In the genomic region with DNA sequence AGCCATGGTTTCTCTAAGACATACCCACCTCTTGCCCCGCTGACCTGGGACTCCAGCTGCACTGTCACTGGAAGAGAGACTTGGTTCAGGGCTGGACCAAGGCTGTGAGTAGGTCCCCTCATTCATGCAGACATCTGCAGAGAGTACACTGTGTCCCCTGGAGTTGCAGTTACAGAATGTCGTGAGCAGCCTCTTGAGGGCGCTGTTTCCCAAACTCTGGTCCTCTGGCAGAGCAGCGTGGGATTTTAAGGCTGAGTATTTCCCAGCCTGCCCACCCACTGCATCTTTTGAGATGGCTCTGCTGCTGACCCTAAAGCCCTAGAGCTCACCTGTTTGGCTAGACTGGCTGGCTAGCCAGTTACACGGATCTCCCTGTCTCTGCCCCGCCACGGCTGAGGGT, we compare ENCODE assay signal across 8 mouse cellular contexts. TPM values are rescaled to one million over a fixed set of nuclear protein-coding genes. Genes with fewer than 3 reads are reported as not detected.
DNase-seq lines count a peak whose midpoint lies in the region; ATAC-seq and TF ChIP-seq lines count a peak whose summit lies in the region.

No protein-coding gene starts in this region.

- TF ChIP-seq EP300 in heart, adult 2 months (IDR thresholded peaks at IDR 0.05; ENCODE audit: insufficient read depth, low read depth, low read length) = no peak

- H3K4me3 ChIP-seq in heart, adult 2 months = no peak overlapping the region
- H3K4me3 ChIP-seq in hindbrain, embryonic 13.5 days = no peak overlapping the region

- H3K4me1 ChIP-seq in heart, adult 2 months (ENCODE audit: control insufficient read depth, insufficient read depth, low read length) = no peaks in the 10 kb centered on the region
- no peaks in the 10 kb centered on the region for H3K4me1 ChIP-seq in hindbrain, embryonic 13.5 days (replicated peaks)

- H3K9me3 ChIP-seq in hindbrain, embryonic 13.5 days = no peaks in the 10 kb centered on the region

- no peak overlapping the region for H3K4me2 ChIP-seq in hindbrain, embryonic 13.5 days

- ATAC-seq in hindbrain, embryonic 13.5 days (ENCODE audit: low FRiP score) = no peak

- intact Hi-C loops in heart, adult 2 months (cut with DNase I) = loop anchor here (10.0 kb wide), 1 partner anchor 254 kb away; no protein-coding TSS in a partner anchor

- H3K36me3 ChIP-seq in heart, adult 2 months (ENCODE audit: control insufficient read depth, insufficient read depth, low read length) = no peaks in the 10 kb centered on the region
- no peaks in the 10 kb centered on the region for H3K36me3 ChIP-seq in hindbrain, embryonic 13.5 days

- H3K79me2 ChIP-seq in heart, adult 2 months (replicated peaks; ENCODE audit: control insufficient read depth, insufficient read depth, low read length) = no peaks in the 10 kb centered on the region

- WGBS in heart, adult 2 months = 46% methylated on average over 7 of the region's 7 CpGs
- 50% methylated on average over 7 of the region's 7 CpGs for WGBS in hindbrain, embryonic 13.5 days

- H3K27me3 ChIP-seq in heart, adult 2 months (ENCODE audit: control insufficient read depth, insufficient read depth, low read length) = peaks cover 2% of the 10 kb centered on the region; the same call in 1 of the 2 replicates
- no peaks in the 10 kb centered on the region for H3K27me3 ChIP-seq in hindbrain, embryonic 13.5 days

- H3K27ac ChIP-seq in heart, adult 2 months = no peak overlapping the region
- no peak overlapping the region for H3K27ac ChIP-seq in hindbrain, embryonic 13.5 days

- peak; percentile 16; the same call in 1 of the 2 replicates for TF ChIP-seq CTCF in heart, adult 2 months (IDR thresholded peaks at IDR 0.05)

- H3K9ac ChIP-seq in heart, adult 2 months (ENCODE audit: low read depth, low read length) = no peak overlapping the region
- no peak overlapping the region for H3K9ac ChIP-seq in hindbrain, embryonic 13.5 days

- DNase-seq in heart, adult 2 months = no peak
- no peak for DNase-seq in heart, adult 11 months
- DNase-seq in 416B (ENCODE audit: low read depth) (peak; percentile 66), WW6 (ENCODE audit: low read depth, low spot score) (peak; percentile 57)
- DNase-seq in natural killer cell, adult 2 months (ENCODE audit: low spot score in 2 of 2) = peak; percentile 36 to 70
- no peak for DNase-seq in cerebellum, adult 9-11 months
- no peak for DNase-seq in cerebellum, adult 8-10 months

- TF ChIP-seq POLR2A in heart, adult 2 months (IDR thresholded peaks at IDR 0.05; ENCODE audit: insufficient read depth, low read depth, low read length) = no peak

RNA-seq across cellular contexts. Expression of a gene that starts 1.2 kb away (rescaled TPM):
- under 1 TPM; 0.20 to 0.29 TPM for total RNA-seq in heart, adult 2 months (2021)
- polyA plus RNA-seq in heart, adult 2 months (2012; rRNA removed) = 0.79 and 3.2 TPM in 2 replicates
- polyA plus RNA-seq in hindbrain, embryonic 13.5 days (2015; fragmentation: Nextera tagmentation; extraction: Ambion mirVana) = 0.18 TPM in 1 of 2 replicates, not detected in the other

RNA-seq across cellular contexts. Expression of a gene that starts 28.4 kb away (rescaled TPM):
- total RNA-seq in heart, adult 2 months (2021) = 1 to 10 TPM; 4.0 to 7.5 TPM
- 12.2 and 21.3 TPM in 2 replicates for polyA plus RNA-seq in heart, adult 2 months (2012; rRNA removed)
- polyA plus RNA-seq in hindbrain, embryonic 13.5 days (2015; fragmentation: Nextera tagmentation; extraction: Ambion mirVana) = 14.4 and 16.9 TPM in 2 replicates

RNA-seq across cellular contexts. Expression of a gene that starts 31.5 kb away (rescaled TPM):
- 10 to 100 TPM; 67.6 to 71.1 TPM for total RNA-seq in heart, adult 2 months (2021)
- 78.9 and 118 TPM in 2 replicates for polyA plus RNA-seq in heart, adult 2 months (2012; rRNA removed)
- 127 and 129 TPM in 2 replicates for polyA plus RNA-seq in hindbrain, embryonic 13.5 days (2015; fragmentation: Nextera tagmentation; extraction: Ambion mirVana)

RNA-seq across cellular contexts. Expression of a gene that starts 51.7 kb away (rescaled TPM):
- total RNA-seq in heart, adult 2 months (2021) = 1 to 10 TPM in 1 of 2 experiments, under 1 TPM in 1; 0.89 to 1.8 TPM
- polyA plus RNA-seq in heart, adult 2 months (2012; rRNA removed) = 0.98 and 1.7 TPM in 2 replicates
- polyA plus RNA-seq in hindbrain, embryonic 13.5 days (2015; fragmentation: Nextera tagmentation; extraction: Ambion mirVana) = 3.2 and 3.8 TPM in 2 replicates

RNA-seq across cellular contexts. Expression of a gene that starts 52.2 kb away (rescaled TPM):
- 1 to 10 TPM; 2.1 to 2.3 TPM for total RNA-seq in heart, adult 2 months (2021)
- polyA plus RNA-seq in heart, adult 2 months (2012; rRNA removed) = 2.3 and 7.6 TPM in 2 replicates
- 0.27 TPM in 2 replicates for polyA plus RNA-seq in hindbrain, embryonic 13.5 days (2015; fragmentation: Nextera tagmentation; extraction: Ambion mirVana)

Comparison
In these comparisons a context has a peak if more than half of its experiments do, and no peak if none do; other contexts are left out.
1. DNase-seq: peak in 416B (single experiment), WW6 (single experiment) and natural killer cell, adult 2 months (2 of 2); none in heart, adult 2 months (0 of 2), heart, adult 11 months (single experiment), cerebellum, adult 9-11 months (single experiment) and cerebellum, adult 8-10 months (single experiment).